Mouse (Mus musculus): ENCODE measurements around the gene Cox14. TPM values are rescaled to one million over a fixed set of nuclear protein-coding genes. Genes with fewer than 3 reads are reported as not detected.

Cox14 gene
- polyA plus RNA-seq, 1 experiment: 269 TPM

- Histone ChIP-seq H3K27me3 (replicated peaks; ENCODE audit: control insufficient read depth, insufficient read depth, low read length) (no peaks in the 10 kb centered on the region), H3K4me1 (ENCODE audit: control insufficient read depth, insufficient read depth, low read length) (peaks cover 29% of the 10 kb centered on the region), H3K36me3 (ENCODE audit: control insufficient read depth, insufficient read depth, low read length) (peaks cover under 1% of the 10 kb centered on the region; the same call in 1 of the 2 replicates), H3K27ac (ENCODE audit: insufficient read depth, low read depth, low read length) (peak within 1 kb of the TSS; percentile 67), H3K4me3 (ENCODE audit: insufficient read depth, low read depth, low read length) (peak within 1 kb of the TSS; percentile 69)
- WGBS: under 1% methylated on average over 71 of the region's 71 CpGs
- DNase-seq: peak; percentile 96
- no peak for TF ChIP-seq POLR2A (IDR thresholded peaks at IDR 0.05; ENCODE audit: low read depth, low read length)
- TF ChIP-seq CTCF (conservative IDR thresholded peaks at IDR 0.05; ENCODE audit: insufficient read depth, insufficient read length, low read depth, low read length): peak; percentile 82
Measured at GRCm38 (mm10) chr15:99701999-99702900, 23.2 kb upstream of the Cox14 start, which contains the start of gene Smarcd1. Smarcd1 (plus strand) TSS chr15:99702129.

- no peak for TF ChIP-seq CTCF (conservative IDR thresholded peaks at IDR 0.05; ENCODE audit: insufficient read depth, insufficient read length, low read depth, low read length)
- TF ChIP-seq POLR2A (IDR thresholded peaks at IDR 0.05; ENCODE audit: low read depth, low read length): no peak
- H3K27me3 ChIP-seq (replicated peaks; ENCODE audit: control insufficient read depth, insufficient read depth, low read length): no peaks in the 10 kb centered on the region
- no peak overlapping the region for H3K4me3 ChIP-seq (ENCODE audit: insufficient read depth, low read depth, low read length)
- WGBS: 66% methylated on average over 9 of the region's 9 CpGs
- peaks cover 29% of the 10 kb centered on the region for H3K4me1 ChIP-seq (ENCODE audit: control insufficient read depth, insufficient read depth, low read length)
- peak overlapping the region; percentile 28; the same call in 1 of the 2 replicates for H3K27ac ChIP-seq (ENCODE audit: insufficient read depth, low read depth, low read length)
- DNase-seq: no peak
- H3K36me3 ChIP-seq (ENCODE audit: control insufficient read depth, insufficient read depth, low read length): peaks cover 3% of the 10 kb centered on the region; the same call in 1 of the 2 replicates
Measured at GRCm38 (mm10) chr15:99703104-99703503, 22.3 kb upstream of the Cox14 start.

- H3K27ac ChIP-seq (ENCODE audit: insufficient read depth, low read depth, low read length): no peak overlapping the region
- H3K4me3 ChIP-seq (ENCODE audit: insufficient read depth, low read depth, low read length): no peak overlapping the region
- peaks cover 29% of the 10 kb centered on the region for H3K4me1 ChIP-seq (ENCODE audit: control insufficient read depth, insufficient read depth, low read length)
- 74% methylated on average over 5 of the region's 5 CpGs for WGBS
- TF ChIP-seq CTCF (conservative IDR thresholded peaks at IDR 0.05; ENCODE audit: insufficient read depth, insufficient read length, low read depth, low read length): no peak
- no peak for TF ChIP-seq POLR2A (IDR thresholded peaks at IDR 0.05; ENCODE audit: low read depth, low read length)
- no peaks in the 10 kb centered on the region for H3K27me3 ChIP-seq (replicated peaks; ENCODE audit: control insufficient read depth, insufficient read depth, low read length)
- DNase-seq: no peak
- peaks cover 3% of the 10 kb centered on the region; the same call in 1 of the 2 replicates for H3K36me3 ChIP-seq (ENCODE audit: control insufficient read depth, insufficient read depth, low read length)
Measured at GRCm38 (mm10) chr15:99703676-99704040, 21.8 kb upstream of the Cox14 start.

- H3K4me1 ChIP-seq (ENCODE audit: control insufficient read depth, insufficient read depth, low read length): peaks cover 29% of the 10 kb centered on the region
- H3K27ac ChIP-seq (ENCODE audit: insufficient read depth, low read depth, low read length): peak overlapping the region; percentile 51; the same call in 1 of the 2 replicates
- no peaks in the 10 kb centered on the region for H3K27me3 ChIP-seq (replicated peaks; ENCODE audit: control insufficient read depth, insufficient read depth, low read length)
- peak; percentile 89 for DNase-seq
- WGBS: 34% methylated on average over 23 of the region's 23 CpGs
- H3K4me3 ChIP-seq (ENCODE audit: insufficient read depth, low read depth, low read length): no peak overlapping the region
- peaks cover 3% of the 10 kb centered on the region for H3K36me3 ChIP-seq (ENCODE audit: control insufficient read depth, insufficient read depth, low read length)
- TF ChIP-seq CTCF (conservative IDR thresholded peaks at IDR 0.05; ENCODE audit: insufficient read depth, insufficient read length, low read depth, low read length): no peak
- no peak for TF ChIP-seq POLR2A (IDR thresholded peaks at IDR 0.05; ENCODE audit: low read depth, low read length)
Measured at GRCm38 (mm10) chr15:99704041-99704681, 21.3 kb upstream of the Cox14 start.

GRCm38 (mm10) chr15:99704881-99705280 lies 20.5 kb upstream of the Cox14 start:
- no peaks in the 10 kb centered on the region for H3K27me3 ChIP-seq (replicated peaks; ENCODE audit: control insufficient read depth, insufficient read depth, low read length)
- no peak overlapping the region for H3K27ac ChIP-seq (ENCODE audit: insufficient read depth, low read depth, low read length)
- TF ChIP-seq CTCF (conservative IDR thresholded peaks at IDR 0.05; ENCODE audit: insufficient read depth, insufficient read length, low read depth, low read length): no peak
- no peak for TF ChIP-seq POLR2A (IDR thresholded peaks at IDR 0.05; ENCODE audit: low read depth, low read length)
- WGBS: 50% methylated on average over 7 of the region's 7 CpGs
- DNase-seq: no peak
- no peak overlapping the region for H3K4me3 ChIP-seq (ENCODE audit: insufficient read depth, low read depth, low read length)
- peaks cover 29% of the 10 kb centered on the region for H3K4me1 ChIP-seq (ENCODE audit: control insufficient read depth, insufficient read depth, low read length)
- H3K36me3 ChIP-seq (ENCODE audit: control insufficient read depth, insufficient read depth, low read length): peaks cover 3% of the 10 kb centered on the region

- no peak within 1 kb of the TSS for H3K4me3 ChIP-seq (ENCODE audit: insufficient read depth, low read depth, low read length)
- TF ChIP-seq CTCF (conservative IDR thresholded peaks at IDR 0.05; ENCODE audit: insufficient read depth, insufficient read length, low read depth, low read length) (peak; percentile 79), POLR2A (IDR thresholded peaks at IDR 0.05; ENCODE audit: low read depth, low read length) (no peak)
Measured at GRCm38 (mm10) chr15:99705440-99706048, 19.9 kb upstream of the Cox14 start, which contains the start of gene Gm17349. Gm17349 (minus strand) TSS chr15:99705490.

More at GRCm38 (mm10) chr15:99705440-99706048, 19.9 kb upstream of the Cox14 start, which contains the start of gene Gm17349:
- H3K36me3 ChIP-seq (ENCODE audit: control insufficient read depth, insufficient read depth, low read length): peaks cover 3% of the 10 kb centered on the region
- peak within 1 kb of the TSS; percentile 33; the same call in 1 of the 2 replicates for H3K27ac ChIP-seq (ENCODE audit: insufficient read depth, low read depth, low read length)
- peak; percentile 69 for DNase-seq
- H3K27me3 ChIP-seq (replicated peaks; ENCODE audit: control insufficient read depth, insufficient read depth, low read length): no peaks in the 10 kb centered on the region
- WGBS: 65% methylated on average over 11 of the region's 11 CpGs
- H3K4me1 ChIP-seq (ENCODE audit: control insufficient read depth, insufficient read depth, low read length): peaks cover 29% of the 10 kb centered on the region
